Mouse (Mus musculus) spleen, adult 2 months (tissue): ENCODE results near the gene 3110018I06Rik. TPM values are rescaled to one million over a fixed set of nuclear protein-coding genes. Genes with fewer than 3 reads are reported as not detected.

Experiments
- DNase-seq, 2 experiments: peaks; one replicate each; pipeline versions ENCODE4 v3.0.0 to v3.0.0-alpha.2; 2012 to 2021; ENCODE audit warnings: low spot score in 2 of 2, low read depth in 1 of 2
- H3K27ac ChIP-seq: fragments of 200-500 bp; 2 replicates; pipeline ENCODE4 v1.5.1; 2012; ENCODE audit warnings: low read length, inconsistent platforms; ENCODE audit not compliant: insufficient read depth
- H3K27me3 ChIP-seq: fragments of 200-500 bp; 2 replicates; pipeline ENCODE4 v1.6.1; 2012; ENCODE audit warnings: mild to moderate bottlenecking, moderate library complexity, low read length, inconsistent platforms; ENCODE audit not compliant: control insufficient read depth, insufficient read depth
- H3K36me3 ChIP-seq: fragments of 200-500 bp; 2 replicates; pipeline ENCODE4 v1.6.1; 2012; ENCODE audit warnings: mild to moderate bottlenecking, low read length, inconsistent platforms; ENCODE audit not compliant: control insufficient read depth, insufficient read depth
- H3K4me1 ChIP-seq: fragments of 200-500 bp; 2 replicates; pipeline ENCODE4 v1.6.1; 2011; ENCODE audit warnings: inconsistent platforms; ENCODE audit not compliant: control insufficient read depth, insufficient read depth, insufficient read length
- H3K4me3 ChIP-seq: fragments of 200-500 bp; 2 replicates; pipeline ENCODE4 v1.5.1; 2011; ENCODE audit warnings: mild to moderate bottlenecking, inconsistent platforms; ENCODE audit not compliant: insufficient read depth, insufficient read length; ENCODE audit errors: extremely low read depth
- CTCF ChIP-seq: fragments of 200-500 bp; IDR thresholded peaks from 2 replicates; pipeline ENCODE4 v1.5.1; 2011; ENCODE audit warnings: mild to moderate bottlenecking, inconsistent platforms; ENCODE audit not compliant: insufficient read depth, insufficient read length, insufficient replicate concordance; ENCODE audit errors: extremely low read depth
- POLR2A ChIP-seq: fragments of 200-500 bp; IDR thresholded peaks from 2 replicates; pipeline ENCODE4 v1.6.1; 2011; ENCODE audit warnings: low read depth, low read length, inconsistent platforms
- WGBS: fragments of 180-500 bp; shearing (Covaris S2); methylation state at CpG from one replicate; pipeline ENCODE4 v1.1.7; 2018; 5-methylcytosine and 5-hydroxymethylcytosine counted together
- polyA plus RNA-seq: library from polyadenylated mRNA; depleted of rRNA; stranded (reverse); fragments of >200 nt; gene quantifications from 2 replicates; pipeline ENCODE4 v1.2.3, GENCODE M21; 2012

Gene 3110018I06Rik
- polyA plus RNA-seq, 1 experiment = not detected

DNA sequence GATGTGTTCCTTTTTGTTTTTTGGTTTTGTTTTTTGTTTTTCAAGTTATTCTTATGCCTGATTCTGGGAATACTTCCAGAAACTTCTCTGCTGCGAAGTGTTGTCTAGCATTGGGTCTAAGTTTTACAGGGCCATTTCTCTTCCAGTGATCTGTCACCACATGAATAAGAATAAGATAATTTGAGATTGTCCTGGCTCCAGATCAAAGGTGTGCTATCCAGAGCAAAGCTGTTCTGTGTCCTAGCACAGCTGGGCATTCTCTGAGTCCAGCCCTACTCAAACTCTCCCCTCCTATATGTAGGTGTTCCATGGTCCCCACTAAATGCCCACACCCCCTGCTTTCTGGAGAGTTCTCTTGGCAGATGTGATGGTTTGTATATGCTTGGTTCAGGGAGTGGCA, 2.9 kb downstream of the 3110018I06Rik start:
- TF ChIP-seq POLR2A (no peak), CTCF (no peak)
- no peak overlapping the region for H3K27ac ChIP-seq
- no peaks in the 10 kb centered on the region for H3K27me3 ChIP-seq
- DNase-seq = no peak
- no peaks in the 10 kb centered on the region for H3K4me1 ChIP-seq
- H3K36me3 ChIP-seq = no peaks in the 10 kb centered on the region
- 60% methylated on average over 1 of the region's 1 CpGs for WGBS
- no peak overlapping the region for H3K4me3 ChIP-seq

DNA sequence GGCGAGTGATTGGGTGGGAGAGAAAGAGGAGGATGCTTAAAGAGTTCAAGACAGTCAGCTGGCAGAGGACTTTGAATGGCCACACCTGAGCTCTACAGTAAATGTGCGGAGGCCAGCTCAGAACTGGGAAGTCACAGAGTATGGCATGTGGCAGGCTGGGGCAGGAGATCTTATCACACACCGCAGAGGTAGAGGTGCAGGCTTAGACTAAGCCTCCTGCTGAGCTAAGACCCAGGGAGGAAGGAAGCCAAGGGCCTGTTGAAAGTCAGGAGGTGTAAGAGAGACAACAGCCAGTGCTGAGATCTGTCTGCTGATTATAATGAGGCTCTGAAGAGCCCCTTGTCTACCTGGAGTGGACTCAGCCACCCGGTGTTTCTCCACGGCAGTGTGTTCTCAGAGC, 8.5 kb downstream of the 3110018I06Rik start:
- WGBS = 57% methylated on average over 5 of the region's 5 CpGs
- H3K4me3 ChIP-seq = no peak overlapping the region
- TF ChIP-seq POLR2A = no peak
- no peak for TF ChIP-seq CTCF
- no peak for DNase-seq
- H3K4me1 ChIP-seq = no peaks in the 10 kb centered on the region
- no peaks in the 10 kb centered on the region for H3K36me3 ChIP-seq
- H3K27me3 ChIP-seq = no peaks in the 10 kb centered on the region
- H3K27ac ChIP-seq = no peak overlapping the region

DNA sequence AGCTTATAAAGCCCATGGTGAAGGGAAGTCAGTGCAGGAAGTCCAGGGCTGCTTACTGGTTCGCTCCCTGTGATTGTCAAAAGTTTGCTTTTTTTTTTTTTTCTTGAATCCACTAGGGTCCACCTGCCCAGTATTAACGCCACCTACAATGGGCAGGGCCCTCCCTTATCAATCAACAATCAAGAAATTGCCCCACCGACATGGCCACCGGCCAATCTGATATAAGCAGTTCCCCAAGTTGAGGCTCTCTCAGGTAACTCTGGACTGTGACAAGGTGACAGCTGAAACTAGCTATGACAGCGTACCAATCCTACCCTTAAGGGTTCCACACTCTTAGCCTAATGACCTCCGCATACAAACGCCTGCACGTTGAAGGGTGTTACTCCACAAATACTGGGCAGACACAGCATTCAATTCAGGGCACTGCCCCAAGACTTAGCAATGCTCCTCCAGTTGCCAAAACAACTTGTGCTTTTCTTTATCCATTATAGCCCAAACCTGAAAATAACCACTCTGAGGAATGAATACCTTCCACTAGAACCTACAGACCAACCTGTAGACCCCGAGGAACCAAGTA, 21.3 kb downstream of the 3110018I06Rik start:
- 72% methylated on average over 9 of the region's 9 CpGs for whole genome bisulfite sequencing
- Histone ChIP-seq H3K36me3 (no peaks in the 10 kb centered on the region), H3K27me3 (no peaks in the 10 kb centered on the region), H3K4me1 (no peaks in the 10 kb centered on the region), H3K4me3 (no peak overlapping the region), H3K27ac (no peak overlapping the region)
- DNase-seq = no peak
- TF ChIP-seq CTCF = no peak
- TF ChIP-seq POLR2A = no peak

DNA sequence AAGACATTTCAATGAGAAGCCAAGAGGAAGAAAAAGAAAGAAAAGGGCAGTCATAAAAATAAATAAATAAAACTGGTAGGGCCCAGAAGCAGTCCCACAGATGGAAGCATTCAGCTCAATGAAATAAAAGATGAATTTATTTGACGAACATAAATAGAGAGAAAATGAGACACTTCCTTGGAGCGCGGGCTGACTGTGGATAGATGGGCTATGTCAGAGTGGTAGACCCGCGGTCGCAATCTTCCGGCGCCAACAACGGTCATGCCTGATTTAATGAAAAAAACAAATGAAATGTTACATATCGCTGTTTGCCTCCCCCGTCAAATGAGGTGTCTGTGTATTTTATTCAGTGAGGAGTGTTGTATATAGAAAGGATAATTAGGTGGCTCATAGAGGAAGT, 22.7 kb downstream of the 3110018I06Rik start:
- no peak for DNase-seq
- H3K27me3 ChIP-seq = no peaks in the 10 kb centered on the region
- WGBS = 96% methylated on average over 11 of the region's 11 CpGs
- H3K4me1 ChIP-seq = no peaks in the 10 kb centered on the region
- no peak overlapping the region for H3K4me3 ChIP-seq
- TF ChIP-seq POLR2A (no peak), CTCF (no peak)
- no peaks in the 10 kb centered on the region for H3K36me3 ChIP-seq
- H3K27ac ChIP-seq = no peak overlapping the region

GRCm38 (mm10) chr12:107516265-107517217, 28.1 kb downstream of the 3110018I06Rik start:
- Histone ChIP-seq H3K27ac (no peak overlapping the region), H3K27me3 (no peaks in the 10 kb centered on the region), H3K4me3 (no peak overlapping the region), H3K4me1 (no peaks in the 10 kb centered on the region), H3K36me3 (no peaks in the 10 kb centered on the region)
- no peak for TF ChIP-seq POLR2A
- TF ChIP-seq CTCF = no peak
- no peak for DNase-seq
- 75% methylated on average over 11 of the region's 11 CpGs for WGBS

DNA sequence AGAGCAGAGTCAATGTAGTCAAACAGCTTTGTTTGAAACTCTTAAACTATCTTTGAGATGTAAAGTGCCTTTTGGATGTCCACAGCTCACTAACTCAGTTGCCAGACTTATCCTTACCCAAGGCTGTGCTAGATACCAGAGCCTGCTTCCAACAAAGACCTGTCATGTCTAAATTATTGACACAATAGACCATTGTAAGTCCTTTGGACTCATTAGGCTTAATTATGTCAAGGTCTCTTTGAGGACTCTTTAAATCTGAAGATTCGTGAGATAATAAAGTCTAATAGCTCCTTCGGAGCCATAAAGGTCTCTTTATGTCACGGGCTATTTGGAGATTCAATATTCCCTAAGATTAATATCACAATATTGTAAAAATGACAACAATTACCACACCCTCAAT, 32.5 kb downstream of the 3110018I06Rik start:
- no peaks in the 10 kb centered on the region for H3K4me1 ChIP-seq
- WGBS = 87% methylated on average over 3 of the region's 3 CpGs
- H3K36me3 ChIP-seq = no peaks in the 10 kb centered on the region
- H3K27ac ChIP-seq = no peak overlapping the region
- TF ChIP-seq CTCF = no peak
- no peak overlapping the region for H3K4me3 ChIP-seq
- no peaks in the 10 kb centered on the region for H3K27me3 ChIP-seq
- DNase-seq = no peak
